In genomic region chr10:71476471-71477080, GRCm38 (mm10) we compare ENCODE assay signal across 17 mouse cellular contexts.
DNase-seq lines count a peak whose midpoint lies in the region; ATAC-seq lines count a peak whose summit lies in the region.
"Had no signal": no experiment of that assay in that cellular context is flagged by ENCODE, and none has a peak within 500 bp of the region (broad histone marks: within the 10 kb centered on the region; RNA-seq: fewer than 3 reads in every experiment).

No protein-coding gene starts in this region.

- H3K27ac ChIP-seq in midbrain, embryonic 14.5 days (replicated peaks; ENCODE audit: low read depth, low read length), result no peak overlapping the region
- no peak overlapping the region for H3K27ac ChIP-seq in midbrain, embryonic 10.5 days (replicated peaks)
- H3K27ac ChIP-seq in midbrain, embryonic 16.5 days (ENCODE audit: low read length), result no peak overlapping the region; the same call in 1 of the 2 replicates
- H3K27ac ChIP-seq in intestine, embryonic 16.5 days (ENCODE audit: low read length), result no peak overlapping the region
- H3K27ac ChIP-seq: intestine, embryonic 15.5 days; liver, embryonic 12.5 days; midbrain, embryonic 12.5 days had no signal

- H3K4me2 ChIP-seq in midbrain, embryonic 14.5 days (ENCODE audit: low read length), result no peak overlapping the region
- H3K4me2 ChIP-seq in midbrain, embryonic 16.5 days (ENCODE audit: low read length), result no peak overlapping the region
- no peak overlapping the region for H3K4me2 ChIP-seq in intestine, embryonic 16.5 days (ENCODE audit: low read depth, low read length)
- H3K4me2 ChIP-seq: intestine, embryonic 15.5 days; liver, embryonic 12.5 days; midbrain, embryonic 12.5 days had no signal

- H3K36me3 ChIP-seq in midbrain, embryonic 14.5 days (ENCODE audit: control insufficient read depth, insufficient read depth, low read length), result no peaks in the 10 kb centered on the region
- no peaks in the 10 kb centered on the region for H3K36me3 ChIP-seq in midbrain, embryonic 10.5 days
- H3K36me3 ChIP-seq in midbrain, embryonic 16.5 days (ENCODE audit: control insufficient read depth, insufficient read depth, low read length), result no peaks in the 10 kb centered on the region
- no peaks in the 10 kb centered on the region for H3K36me3 ChIP-seq in intestine, embryonic 16.5 days (ENCODE audit: control insufficient read depth, insufficient read depth, low read length)
- H3K36me3 ChIP-seq: intestine, embryonic 15.5 days; liver, embryonic 12.5 days; midbrain, embryonic 12.5 days had no signal

- WGBS in midbrain, embryonic 14.5 days, result 67% methylated on average over 8 of the region's 8 CpGs
- 69% methylated on average over 8 of the region's 8 CpGs for WGBS in midbrain, embryonic 10.5 days
- WGBS in midbrain, embryonic 16.5 days, result 62% methylated on average over 8 of the region's 8 CpGs
- WGBS in intestine, embryonic 16.5 days, result 73% methylated on average over 8 of the region's 8 CpGs

- intact Hi-C loops in heart, postnatal 14 days (cut with DNase I), result no loop called here

- H3K9me3 ChIP-seq in midbrain, embryonic 14.5 days (ENCODE audit: control insufficient read depth, low read length), result no peaks in the 10 kb centered on the region
- H3K9me3 ChIP-seq in midbrain, embryonic 10.5 days (replicated peaks), result no peaks in the 10 kb centered on the region
- H3K9me3 ChIP-seq in midbrain, embryonic 16.5 days (replicated peaks; ENCODE audit: control insufficient read depth, low read length, poor library complexity, severe bottlenecking), result no peaks in the 10 kb centered on the region
- H3K9me3 ChIP-seq in intestine, embryonic 16.5 days (ENCODE audit: control insufficient read depth, low read length), result no peaks in the 10 kb centered on the region
- H3K9me3 ChIP-seq: intestine, embryonic 15.5 days; midbrain, embryonic 12.5 days had no signal

- H3K4me1 ChIP-seq in midbrain, embryonic 14.5 days (ENCODE audit: control insufficient read depth, insufficient read depth, low read length), result peaks cover 5% of the 10 kb centered on the region; the same call in 1 of the 2 replicates
- H3K4me1 ChIP-seq in midbrain, embryonic 10.5 days, result peaks cover 9% of the 10 kb centered on the region
- peaks cover 10% of the 10 kb centered on the region; the same call in 1 of the 2 replicates for H3K4me1 ChIP-seq in midbrain, embryonic 16.5 days (ENCODE audit: control insufficient read depth, insufficient read depth, low read length)
- H3K4me1 ChIP-seq in intestine, embryonic 16.5 days (ENCODE audit: control insufficient read depth, insufficient read depth, low read length), result no peaks in the 10 kb centered on the region
- H3K4me1 ChIP-seq: intestine, embryonic 15.5 days; liver, embryonic 12.5 days had no signal

- no peak for ATAC-seq in midbrain, embryonic 14.5 days (ENCODE audit: low FRiP score, low TSS enrichment)
- peak; percentile 81 for ATAC-seq in midbrain, embryonic 16.5 days
- no peak for ATAC-seq in intestine, embryonic 16.5 days
- ATAC-seq: intestine, embryonic 15.5 days; liver, embryonic 12.5 days; lung, postnatal 0 days had no signal

- peak; percentile 67 for DNase-seq in heart, adult 11 months
- no peak for DNase-seq in heart, postnatal 14 days
- peak; percentile 45 for DNase-seq in midbrain, embryonic 14.5 days
- DNase-seq in midbrain, embryonic 10.5 days (ENCODE audit: low spot score), result no peak
- DNase-seq in cerebellum, adult 9-10 months, result peak; percentile 80
- DNase-seq in lung, postnatal 14 days, result no peak
- DNase-seq: B cell, adult 2 months; gastrocnemius, postnatal 10 days; kidney, postnatal 36 days; right cerebral cortex, postnatal 25 days; thymus, postnatal 14 days had no signal

- no peak overlapping the region for H3K4me3 ChIP-seq in midbrain, embryonic 14.5 days (replicated peaks; ENCODE audit: low read depth, low read length)
- H3K4me3 ChIP-seq in midbrain, embryonic 10.5 days, result no peak overlapping the region
- no peak overlapping the region for H3K4me3 ChIP-seq in midbrain, embryonic 16.5 days (ENCODE audit: low read depth, low read length)
- no peak overlapping the region for H3K4me3 ChIP-seq in intestine, embryonic 16.5 days (ENCODE audit: low read length)
- H3K4me3 ChIP-seq: intestine, embryonic 15.5 days; liver, embryonic 12.5 days; midbrain, embryonic 12.5 days had no signal

- no peak overlapping the region for H3K9ac ChIP-seq in midbrain, embryonic 14.5 days (replicated peaks; ENCODE audit: low read length)
- H3K9ac ChIP-seq in midbrain, embryonic 16.5 days (ENCODE audit: low read depth, low read length), result no peak overlapping the region
- no peak overlapping the region for H3K9ac ChIP-seq in intestine, embryonic 16.5 days (ENCODE audit: low read depth, low read length)
- H3K9ac ChIP-seq: intestine, embryonic 15.5 days; liver, embryonic 12.5 days; midbrain, embryonic 12.5 days had no signal

- no peaks in the 10 kb centered on the region for H3K27me3 ChIP-seq in midbrain, embryonic 14.5 days (ENCODE audit: control insufficient read depth, insufficient read depth, low read length)
- no peaks in the 10 kb centered on the region for H3K27me3 ChIP-seq in midbrain, embryonic 10.5 days (ENCODE audit: low read depth, poor library complexity, severe bottlenecking)
- no peaks in the 10 kb centered on the region for H3K27me3 ChIP-seq in midbrain, embryonic 16.5 days (ENCODE audit: control insufficient read depth, insufficient read depth, low read depth, low read length)
- no peaks in the 10 kb centered on the region for H3K27me3 ChIP-seq in intestine, embryonic 16.5 days (replicated peaks; ENCODE audit: control insufficient read depth, insufficient read depth, low read length)
- H3K27me3 ChIP-seq: intestine, embryonic 15.5 days; liver, embryonic 12.5 days; midbrain, embryonic 12.5 days had no signal

Comparison
In these comparisons a context has a peak if more than half of its experiments do, and no peak if none do; other contexts are left out.
1. DNase-seq: peak in heart, adult 11 months (single experiment), midbrain, embryonic 14.5 days (single experiment) and cerebellum, adult 9-10 months (single experiment); none in heart, postnatal 14 days (0 of 2), midbrain, embryonic 10.5 days (single experiment) and lung, postnatal 14 days (single experiment).